Comparison of ENCODE assay signal across 11 mouse cellular contexts in the genomic region with DNA sequence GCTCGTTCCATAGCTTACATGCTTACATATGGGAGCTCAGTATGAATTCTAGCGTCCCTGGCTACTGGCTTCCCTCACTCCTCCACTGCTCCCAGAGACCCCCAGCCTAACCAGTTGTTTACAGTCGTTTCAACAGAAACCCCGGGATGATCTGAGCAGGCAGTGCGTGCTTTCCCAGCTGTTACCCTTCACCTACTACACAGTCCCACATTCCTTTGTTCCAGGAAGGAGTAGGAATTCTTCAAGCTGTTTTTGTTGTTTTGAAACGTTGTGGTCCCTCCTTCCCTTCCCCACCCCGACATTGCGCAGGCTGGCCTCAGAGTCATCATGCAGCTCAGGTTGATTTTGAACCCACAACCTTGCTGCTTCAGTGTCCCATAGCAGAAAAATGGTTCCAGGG. TPM values are rescaled to one million over a fixed set of nuclear protein-coding genes. Genes with fewer than 3 reads are reported as not detected.
DNase-seq lines count a peak whose midpoint lies in the region; ATAC-seq and TF ChIP-seq lines count a peak whose summit lies in the region.
"Had no signal": no experiment of that assay in that cellular context is flagged by ENCODE, and none has a peak within 500 bp of the region (broad histone marks: within the 10 kb centered on the region; RNA-seq: fewer than 3 reads in every experiment).

No protein-coding gene starts in this region.

- 24% methylated on average over 8 of the region's 8 CpGs for WGBS in forebrain, embryonic 10.5 days
- 30% methylated on average over 8 of the region's 8 CpGs for WGBS in forebrain, embryonic 14.5 days
- 19% methylated on average over 8 of the region's 8 CpGs for WGBS in kidney, embryonic 16.5 days
- 23% methylated on average over 8 of the region's 8 CpGs for WGBS in embryonic facial prominence, embryonic 15.5 days
- WGBS in limb, embryonic 14.5 days: 21% methylated on average over 8 of the region's 8 CpGs

- no peaks in the 10 kb centered on the region for H3K9me3 ChIP-seq in forebrain, embryonic 10.5 days
- H3K9me3 ChIP-seq in forebrain, embryonic 14.5 days (replicated peaks; ENCODE audit: control insufficient read depth, low read length): no peaks in the 10 kb centered on the region
- H3K9me3 ChIP-seq in kidney, embryonic 16.5 days (ENCODE audit: low read length): no peaks in the 10 kb centered on the region
- no peaks in the 10 kb centered on the region for H3K9me3 ChIP-seq in embryonic facial prominence, embryonic 15.5 days (replicated peaks)
- no peaks in the 10 kb centered on the region for H3K9me3 ChIP-seq in limb, embryonic 14.5 days (ENCODE audit: control insufficient read depth, low read length)
- H3K9me3 ChIP-seq: G1E; midbrain, embryonic 12.5 days had no signal

- no peak for TF ChIP-seq POLR2A in limb, embryonic 14.5 days (IDR thresholded peaks at IDR 0.05; ENCODE audit: borderline replicate concordance, extremely low read depth, insufficient read depth, insufficient read length)

- no peak for DNase-seq in forebrain, embryonic 10.5 days (ENCODE audit: extremely low spot score, low spot score)
- DNase-seq in forebrain, embryonic 14.5 days (ENCODE audit: low spot score): no peak
- DNase-seq in kidney, postnatal 25 days: no peak
- DNase-seq in limb, embryonic 14.5 days (ENCODE audit: low spot score): no peak
- no peak for DNase-seq in right cerebral cortex, postnatal 10 days (ENCODE audit: low spot score in 2 of 2)
- DNase-seq in layer of hippocampus, postnatal 10 days (ENCODE audit: low spot score in 2 of 2): no peak

- no peak overlapping the region for H3K4me2 ChIP-seq in forebrain, embryonic 14.5 days (ENCODE audit: low read length)
- peak overlapping the region; percentile 56 for H3K4me2 ChIP-seq in kidney, embryonic 16.5 days (replicated peaks; ENCODE audit: low read depth, low read length)
- peak overlapping the region; percentile 57 for H3K4me2 ChIP-seq in embryonic facial prominence, embryonic 15.5 days (replicated peaks)
- H3K4me2 ChIP-seq in limb, embryonic 14.5 days (replicated peaks; ENCODE audit: low read depth, low read length, severe bottlenecking): peak overlapping the region; percentile 79

- H3K4me1 ChIP-seq in forebrain, embryonic 10.5 days: peaks cover 40% of the 10 kb centered on the region
- peaks cover 19% of the 10 kb centered on the region for H3K4me1 ChIP-seq in forebrain, embryonic 14.5 days (ENCODE audit: control insufficient read depth, insufficient read depth, low read length)
- H3K4me1 ChIP-seq in kidney, embryonic 16.5 days (ENCODE audit: insufficient read depth, low read length): peaks cover 53% of the 10 kb centered on the region
- H3K4me1 ChIP-seq in embryonic facial prominence, embryonic 15.5 days: peaks cover 34% of the 10 kb centered on the region
- peaks cover 31% of the 10 kb centered on the region for H3K4me1 ChIP-seq in limb, embryonic 14.5 days (ENCODE audit: control insufficient read depth, insufficient read depth, low read length)

- H3K36me3 ChIP-seq in forebrain, embryonic 10.5 days (replicated peaks): no peaks in the 10 kb centered on the region
- H3K36me3 ChIP-seq in forebrain, embryonic 14.5 days (ENCODE audit: control insufficient read depth, insufficient read depth, low read length): no peaks in the 10 kb centered on the region
- peaks cover 4% of the 10 kb centered on the region; the same call in 1 of the 2 replicates for H3K36me3 ChIP-seq in kidney, embryonic 16.5 days (ENCODE audit: insufficient read depth, low read length)
- H3K36me3 ChIP-seq in embryonic facial prominence, embryonic 15.5 days: no peaks in the 10 kb centered on the region
- no peaks in the 10 kb centered on the region for H3K36me3 ChIP-seq in limb, embryonic 14.5 days (ENCODE audit: control insufficient read depth, insufficient read depth, low read length)
- H3K36me3 ChIP-seq: G1E; midbrain, embryonic 12.5 days had no signal

- H3K4me3 ChIP-seq in forebrain, embryonic 10.5 days: peak overlapping the region; percentile 49
- no peak overlapping the region for H3K4me3 ChIP-seq in forebrain, embryonic 14.5 days (ENCODE audit: low read depth, low read length)
- peak overlapping the region; percentile 51 for H3K4me3 ChIP-seq in kidney, embryonic 16.5 days (ENCODE audit: low read length)
- peak overlapping the region; percentile 40 for H3K4me3 ChIP-seq in embryonic facial prominence, embryonic 15.5 days (replicated peaks)
- peak overlapping the region; percentile 39; the same call in 1 of the 2 replicates for H3K4me3 ChIP-seq in limb, embryonic 14.5 days (replicated peaks; ENCODE audit: low read length)

- H3K9ac ChIP-seq in forebrain, embryonic 14.5 days (ENCODE audit: low read length): no peak overlapping the region
- peak overlapping the region; percentile 72 for H3K9ac ChIP-seq in kidney, embryonic 16.5 days (replicated peaks; ENCODE audit: low read length)
- no peak overlapping the region for H3K9ac ChIP-seq in embryonic facial prominence, embryonic 15.5 days
- no peak overlapping the region for H3K9ac ChIP-seq in limb, embryonic 14.5 days (ENCODE audit: low read depth, low read length, severe bottlenecking)

- peak overlapping the region; percentile 64 for H3K27ac ChIP-seq in forebrain, embryonic 10.5 days
- H3K27ac ChIP-seq in forebrain, embryonic 14.5 days (ENCODE audit: low read depth, low read length): no peak overlapping the region
- H3K27ac ChIP-seq in kidney, embryonic 16.5 days (ENCODE audit: low read length): peak overlapping the region; percentile 94
- H3K27ac ChIP-seq in embryonic facial prominence, embryonic 15.5 days (replicated peaks): no peak overlapping the region; the same call in 1 of the 2 replicates
- no peak overlapping the region for H3K27ac ChIP-seq in limb, embryonic 14.5 days (replicated peaks; ENCODE audit: low read depth, low read length)
- H3K27ac ChIP-seq: midbrain, embryonic 12.5 days had no signal

- H3K27me3 ChIP-seq in forebrain, embryonic 10.5 days (ENCODE audit: poor library complexity, severe bottlenecking): peaks cover 62% of the 10 kb centered on the region
- H3K27me3 ChIP-seq in forebrain, embryonic 14.5 days (replicated peaks; ENCODE audit: control insufficient read depth, insufficient read depth, low read length): 0 out of 2 replicates have a peak, but pooled peaks cover 5% of the 10 kb centered on the region
- no peaks in the 10 kb centered on the region for H3K27me3 ChIP-seq in kidney, embryonic 16.5 days (ENCODE audit: insufficient read depth, low read length)
- no peaks in the 10 kb centered on the region; the same call in 1 of the 2 replicates for H3K27me3 ChIP-seq in embryonic facial prominence, embryonic 15.5 days
- H3K27me3 ChIP-seq in limb, embryonic 14.5 days (ENCODE audit: control insufficient read depth, insufficient read depth, low read length): no peaks in the 10 kb centered on the region

- ATAC-seq in forebrain, embryonic 14.5 days: no peak
- peak; percentile 7; the same call in 1 of the 2 replicates for ATAC-seq in kidney, embryonic 16.5 days (ENCODE audit: low FRiP score, low TSS enrichment)
- ATAC-seq in embryonic facial prominence, embryonic 15.5 days (ENCODE audit: insufficient number of reproducible peaks, low FRiP score, low TSS enrichment, low read depth): no peak
- ATAC-seq in limb, embryonic 14.5 days (ENCODE audit: low FRiP score, low read depth): no peak

RNA-seq across cellular contexts. Expression of gene Epn3, which starts 0.6 kb away (rescaled TPM):
- 1.6 and 2.0 TPM in 2 replicates for polyA plus RNA-seq in forebrain, embryonic 10.5 days (2016; fragmentation: Nextera tagmentation; extraction: Ambion mirVana)
- 0.30 and 0.41 TPM in 2 replicates for polyA plus RNA-seq in forebrain, embryonic 14.5 days (2014; fragmentation: Nextera tagmentation; extraction: Ambion mirVana)
- 23.4 and 28.2 TPM in 2 replicates for polyA plus RNA-seq in kidney, embryonic 16.5 days (2015; fragmentation: Nextera tagmentation; extraction: Ambion mirVana)
- 11.7 and 11.8 TPM in 2 replicates for polyA plus RNA-seq in embryonic facial prominence, embryonic 15.5 days (2015; fragmentation: Nextera tagmentation; extraction: Ambion mirVana)
- polyA plus RNA-seq in limb, embryonic 14.5 days (2012; rRNA removed): 3.0 and 3.6 TPM in 2 replicates
- 3.5 and 4.3 TPM in 2 replicates for polyA plus RNA-seq in limb, embryonic 14.5 days (2014; fragmentation: Nextera tagmentation; extraction: Ambion mirVana)
- 1 to 10 TPM; 3.1 to 3.3 TPM for total RNA-seq in layer of hippocampus, postnatal 10 days (2021)
- total RNA-seq: G1E; gastrocnemius, adult 18-20 months had no signal
- polyA plus RNA-seq: G1E had no signal

RNA-seq across cellular contexts. Expression of gene Spata20, which starts 14.4 kb away (rescaled TPM):
- polyA plus RNA-seq in forebrain, embryonic 10.5 days (2016; fragmentation: Nextera tagmentation; extraction: Ambion mirVana): not detected in 2 replicates
- 0.43 and 0.67 TPM in 2 replicates for polyA plus RNA-seq in forebrain, embryonic 14.5 days (2014; fragmentation: Nextera tagmentation; extraction: Ambion mirVana)
- 0.19 and 0.37 TPM in 2 replicates for polyA plus RNA-seq in kidney, embryonic 16.5 days (2015; fragmentation: Nextera tagmentation; extraction: Ambion mirVana)
- polyA plus RNA-seq in embryonic facial prominence, embryonic 15.5 days (2015; fragmentation: Nextera tagmentation; extraction: Ambion mirVana): 0.16 and 1.2 TPM in 2 replicates
- 0.16 and 0.29 TPM in 2 replicates for polyA plus RNA-seq in limb, embryonic 14.5 days (2012; rRNA removed)
- 0.14 and 0.33 TPM in 2 replicates for polyA plus RNA-seq in limb, embryonic 14.5 days (2014; fragmentation: Nextera tagmentation; extraction: Ambion mirVana)
- total RNA-seq in layer of hippocampus, postnatal 10 days (2021): 1 to 10 TPM; 1.0 to 2.1 TPM
- total RNA-seq: G1E; gastrocnemius, adult 18-20 months had no signal
- polyA plus RNA-seq: G1E had no signal

RNA-seq across cellular contexts. Expression of gene Mycbpap, which starts 21.2 kb away (rescaled TPM):
- polyA plus RNA-seq in forebrain, embryonic 10.5 days (2016; fragmentation: Nextera tagmentation; extraction: Ambion mirVana): 3.4 and 4.5 TPM in 2 replicates
- 1.8 and 2.1 TPM in 2 replicates for polyA plus RNA-seq in forebrain, embryonic 14.5 days (2014; fragmentation: Nextera tagmentation; extraction: Ambion mirVana)
- polyA plus RNA-seq in kidney, embryonic 16.5 days (2015; fragmentation: Nextera tagmentation; extraction: Ambion mirVana): 4.3 and 5.1 TPM in 2 replicates
- polyA plus RNA-seq in embryonic facial prominence, embryonic 15.5 days (2015; fragmentation: Nextera tagmentation; extraction: Ambion mirVana): 4.0 and 5.8 TPM in 2 replicates
- 2.5 and 2.6 TPM in 2 replicates for polyA plus RNA-seq in limb, embryonic 14.5 days (2012; rRNA removed)
- polyA plus RNA-seq in limb, embryonic 14.5 days (2014; fragmentation: Nextera tagmentation; extraction: Ambion mirVana): 1.2 and 1.5 TPM in 2 replicates
- total RNA-seq in layer of hippocampus, postnatal 10 days (2021): 1 to 10 TPM; 1.3 to 2.7 TPM
- total RNA-seq: G1E; gastrocnemius, adult 18-20 months had no signal
- polyA plus RNA-seq: G1E had no signal

RNA-seq across cellular contexts. Expression of gene Cacna1g, which starts 26.4 kb away (rescaled TPM):
- polyA plus RNA-seq in forebrain, embryonic 10.5 days (2016; fragmentation: Nextera tagmentation; extraction: Ambion mirVana): 7.0 and 8.3 TPM in 2 replicates
- 7.0 and 7.1 TPM in 2 replicates for polyA plus RNA-seq in forebrain, embryonic 14.5 days (2014; fragmentation: Nextera tagmentation; extraction: Ambion mirVana)
- 10.2 and 10.3 TPM in 2 replicates for polyA plus RNA-seq in kidney, embryonic 16.5 days (2015; fragmentation: Nextera tagmentation; extraction: Ambion mirVana)
- 29.1 and 30.3 TPM in 2 replicates for polyA plus RNA-seq in embryonic facial prominence, embryonic 15.5 days (2015; fragmentation: Nextera tagmentation; extraction: Ambion mirVana)
- polyA plus RNA-seq in limb, embryonic 14.5 days (2012; rRNA removed): 449 and 693 TPM in 2 replicates
- polyA plus RNA-seq in limb, embryonic 14.5 days (2014; fragmentation: Nextera tagmentation; extraction: Ambion mirVana): 49.0 and 59.3 TPM in 2 replicates
- 100 to 1,000 TPM; 111 to 128 TPM for total RNA-seq in layer of hippocampus, postnatal 10 days (2021)
- polyA plus RNA-seq: G1E had no signal

RNA-seq across cellular contexts. Expression of gene Rsad1, which starts 48.7 kb away (rescaled TPM):
- 3.7 and 5.6 TPM in 2 replicates for polyA plus RNA-seq in forebrain, embryonic 10.5 days (2016; fragmentation: Nextera tagmentation; extraction: Ambion mirVana)
- 3.9 and 4.1 TPM in 2 replicates for polyA plus RNA-seq in forebrain, embryonic 14.5 days (2014; fragmentation: Nextera tagmentation; extraction: Ambion mirVana)
- 4.3 and 6.1 TPM in 2 replicates for polyA plus RNA-seq in kidney, embryonic 16.5 days (2015; fragmentation: Nextera tagmentation; extraction: Ambion mirVana)
- 4.3 and 5.4 TPM in 2 replicates for polyA plus RNA-seq in embryonic facial prominence, embryonic 15.5 days (2015; fragmentation: Nextera tagmentation; extraction: Ambion mirVana)
- 11.5 and 12.9 TPM in 2 replicates for polyA plus RNA-seq in limb, embryonic 14.5 days (2012; rRNA removed)
- polyA plus RNA-seq in limb, embryonic 14.5 days (2014; fragmentation: Nextera tagmentation; extraction: Ambion mirVana): 2.2 and 3.9 TPM in 2 replicates
- 10 to 100 TPM; 13.1 to 14.1 TPM for total RNA-seq in layer of hippocampus, postnatal 10 days (2021)

Comparison
In these comparisons a context has a peak if more than half of its experiments do, and no peak if none do; other contexts are left out.
1. H3K27ac ChIP-seq: peak in forebrain, embryonic 10.5 days (single experiment) and kidney, embryonic 16.5 days (single experiment); none in forebrain, embryonic 14.5 days (single experiment), embryonic facial prominence, embryonic 15.5 days (single experiment) and limb, embryonic 14.5 days (single experiment).